Mouse (Mus musculus) liver, postnatal 0 days (tissue): Measurements from ENCODE around the gene 4921507P07Rik. TPM values are rescaled to one million over a fixed set of nuclear protein-coding genes. Genes with fewer than 3 reads are reported as not detected.
A peak's percentile ranks its signal among the peaks of the same experiment; 100 is the strongest.

Experiments
- ATAC-seq: fragments of 200-750 bp; cut with Nextera tagmentation; 2 replicates; pipeline ENCODE4 v1.8.0; 2017; ENCODE audit warnings: mild to moderate bottlenecking, moderate library complexity
- DNase-seq: peaks from one replicate; pipeline ENCODE4 v3.0.0-alpha.2; 2016
- H3K27ac ChIP-seq: fragments of 300-500 bp; sonication (generic); 2 replicates; pipeline ENCODE4 v1.5.1; 2014; ENCODE audit warnings: antibody characterized with exemption, moderate library complexity, mild to moderate bottlenecking, low read depth
- H3K27me3 ChIP-seq: fragments of 300-500 bp; sonication (generic); 2 replicates; pipeline ENCODE4 v1.6.1; 2014; ENCODE audit warnings: low read length, control low read depth, mixed read lengths; ENCODE audit not compliant: insufficient read depth
- H3K36me3 ChIP-seq: fragments of 300-500 bp; sonication (generic); replicated peaks from 2 replicates; pipeline ENCODE4 v1.6.1; 2014; ENCODE audit warnings: mild to moderate bottlenecking, control low read depth, low read length, moderate library complexity, mixed read lengths; ENCODE audit not compliant: insufficient read depth
- H3K4me1 ChIP-seq: fragments of 300-500 bp; sonication (generic); 2 replicates; pipeline ENCODE4 v1.6.1; 2014; ENCODE audit warnings: antibody characterized with exemption, mild to moderate bottlenecking, control low read depth; ENCODE audit not compliant: insufficient read depth
- H3K4me2 ChIP-seq: fragments of 300-500 bp; sonication (generic); 2 replicates; pipeline ENCODE4 v1.6.1; 2014; ENCODE audit warnings: low read depth, mild to moderate bottlenecking, low read length, moderate library complexity, mixed read lengths
- H3K4me3 ChIP-seq: fragments of 300-500 bp; sonication (generic); 2 replicates; pipeline ENCODE4 v1.5.1; 2014; ENCODE audit warnings: low read depth, low read length
- H3K9ac ChIP-seq: fragments of 300-500 bp; sonication (generic); replicated peaks from 2 replicates; pipeline ENCODE4 v1.6.1; 2014; ENCODE audit warnings: mild to moderate bottlenecking, moderate library complexity
- H3K9me3 ChIP-seq: fragments of 300-500 bp; sonication (generic); 2 replicates; pipeline ENCODE4 v1.6.1; 2016; ENCODE audit warnings: mild to moderate bottlenecking, control low read depth, low read length, mixed read lengths
- CTCF ChIP-seq: sonication (generic); IDR thresholded peaks from 2 replicates; pipeline ENCODE4 v1.5.1; 2016; ENCODE audit warnings: antibody characterized with exemption, low read depth
- EP300 ChIP-seq: IDR thresholded peaks from 2 replicates; pipeline ENCODE4 v1.6.1; 2016; ENCODE audit warnings: antibody characterized with exemption, low read depth, mild to moderate bottlenecking
- WGBS: fragments of 180-500 bp; shearing (Covaris S2); extraction: QIAGEN DNeasy Blood & Tissue Kit; methylation state at CpG from one replicate; pipeline ENCODE4 v1.1.7; 2014; ENCODE audit not compliant: insufficient replicate concordance; 5-methylcytosine and 5-hydroxymethylcytosine counted together
- polyA plus RNA-seq: library from polyadenylated mRNA; unstranded; fragments of >200 nt; fragmentation: Nextera tagmentation; extraction: Ambion mirVana; gene quantifications from 2 replicates; pipeline ENCODE4 v1.2.1, GENCODE M21; 2015

Gene 4921507P07Rik
- polyA plus RNA-seq, 1 experiment from 2014 or later = 0.43 TPM

- DNase-seq = peak; percentile 49
- ATAC-seq = peak; percentile 92
- H3K27ac ChIP-seq = no peak overlapping the region
- no peaks in the 10 kb centered on the region for H3K36me3 ChIP-seq
- no peak overlapping the region for H3K9ac ChIP-seq
- H3K4me1 ChIP-seq = peaks cover 6% of the 10 kb centered on the region
- no peak overlapping the region for H3K4me2 ChIP-seq
- 52% methylated on average over 2 of the region's 2 CpGs for WGBS
- TF ChIP-seq EP300 (no peak), CTCF (no peak)
- no peaks in the 10 kb centered on the region for H3K9me3 ChIP-seq
- no peak overlapping the region for H3K4me3 ChIP-seq
- no peaks in the 10 kb centered on the region for H3K27me3 ChIP-seq
Measured at GRCm38 (mm10) chr6:50587412-50587811, 9.0 kb downstream of the 4921507P07Rik start.

- no peak overlapping the region for H3K4me3 ChIP-seq
- ATAC-seq (no peak), DNase-seq (no peak)
- TF ChIP-seq EP300 (no peak), CTCF (no peak)
- H3K36me3 ChIP-seq = no peaks in the 10 kb centered on the region
- 0 out of 2 replicates have a peak overlapping the region, but pooled peaks have one; percentile 16 for H3K9ac ChIP-seq
- WGBS = 51% methylated on average over 5 of the region's 5 CpGs
- 0 out of 2 replicates have a peak overlapping the region, but pooled peaks have one; percentile 35 for H3K27ac ChIP-seq
- H3K27me3 ChIP-seq = no peaks in the 10 kb centered on the region
- H3K4me2 ChIP-seq = no peak overlapping the region
- peaks cover 6% of the 10 kb centered on the region for H3K4me1 ChIP-seq
- no peaks in the 10 kb centered on the region for H3K9me3 ChIP-seq
Measured at GRCm38 (mm10) chr6:50586316-50586715, 10.1 kb downstream of the 4921507P07Rik start.

DNA sequence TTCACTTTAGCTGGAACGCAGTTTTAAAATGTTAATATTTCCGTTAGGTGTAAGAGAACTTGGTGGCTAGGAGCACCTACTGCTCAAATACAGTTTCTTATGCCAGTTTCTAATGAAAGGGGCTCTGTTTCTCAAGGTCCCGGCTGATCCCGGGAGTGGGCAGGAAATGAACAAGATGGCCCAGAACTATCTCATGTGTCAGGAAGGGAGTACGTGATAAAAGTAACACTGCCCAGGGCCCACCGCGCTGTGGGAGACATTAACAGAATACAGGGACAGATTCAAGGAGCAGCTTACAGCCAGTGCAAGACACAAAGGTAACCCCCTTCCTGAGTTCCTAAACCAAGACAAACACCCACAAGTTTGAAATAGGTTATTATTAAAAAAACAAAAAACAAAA is 10.7 kb downstream of the 4921507P07Rik start:
- no peak for DNase-seq
- H3K4me2 ChIP-seq = no peak overlapping the region
- H3K9ac ChIP-seq = no peak overlapping the region
- no peaks in the 10 kb centered on the region for H3K36me3 ChIP-seq
- WGBS = 69% methylated on average over 7 of the region's 7 CpGs
- TF ChIP-seq CTCF (no peak), EP300 (no peak)
- ATAC-seq = no peak
- H3K9me3 ChIP-seq = no peaks in the 10 kb centered on the region
- no peaks in the 10 kb centered on the region for H3K27me3 ChIP-seq
- peaks cover 6% of the 10 kb centered on the region for H3K4me1 ChIP-seq
- no peak overlapping the region for H3K4me3 ChIP-seq
- H3K27ac ChIP-seq = no peak overlapping the region

GRCm38 (mm10) chr6:50571661-50572060 is 24.8 kb downstream of the 4921507P07Rik start:
- WGBS = 92% methylated on average over 1 of the region's 1 CpGs
- DNase-seq (no peak), ATAC-seq (no peak)
- no peak overlapping the region for H3K4me2 ChIP-seq
- no peaks in the 10 kb centered on the region for H3K27me3 ChIP-seq
- H3K9ac ChIP-seq = no peak overlapping the region
- H3K36me3 ChIP-seq = no peaks in the 10 kb centered on the region
- no peaks in the 10 kb centered on the region for H3K9me3 ChIP-seq
- TF ChIP-seq EP300 (no peak), CTCF (no peak)
- H3K4me3 ChIP-seq = no peak overlapping the region
- H3K4me1 ChIP-seq = peaks cover 10% of the 10 kb centered on the region
- H3K27ac ChIP-seq = no peak overlapping the region

DNA sequence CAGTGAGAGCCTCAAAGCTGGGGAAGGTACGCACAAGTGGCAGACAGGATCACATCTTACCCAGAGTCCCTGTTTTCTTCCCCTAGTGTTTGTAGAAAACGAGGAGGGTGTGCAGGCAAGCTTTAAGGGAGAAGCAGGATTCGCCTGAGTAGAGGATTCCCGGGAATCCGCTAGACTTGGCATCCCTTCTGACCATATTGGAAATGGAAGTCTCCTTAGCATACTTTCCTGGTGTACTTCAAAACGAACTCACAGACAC is 29.5 kb downstream of the 4921507P07Rik start:
- no peak for TF ChIP-seq CTCF
- no peak for TF ChIP-seq EP300
- H3K36me3 ChIP-seq = peaks cover 8% of the 10 kb centered on the region

DNA sequence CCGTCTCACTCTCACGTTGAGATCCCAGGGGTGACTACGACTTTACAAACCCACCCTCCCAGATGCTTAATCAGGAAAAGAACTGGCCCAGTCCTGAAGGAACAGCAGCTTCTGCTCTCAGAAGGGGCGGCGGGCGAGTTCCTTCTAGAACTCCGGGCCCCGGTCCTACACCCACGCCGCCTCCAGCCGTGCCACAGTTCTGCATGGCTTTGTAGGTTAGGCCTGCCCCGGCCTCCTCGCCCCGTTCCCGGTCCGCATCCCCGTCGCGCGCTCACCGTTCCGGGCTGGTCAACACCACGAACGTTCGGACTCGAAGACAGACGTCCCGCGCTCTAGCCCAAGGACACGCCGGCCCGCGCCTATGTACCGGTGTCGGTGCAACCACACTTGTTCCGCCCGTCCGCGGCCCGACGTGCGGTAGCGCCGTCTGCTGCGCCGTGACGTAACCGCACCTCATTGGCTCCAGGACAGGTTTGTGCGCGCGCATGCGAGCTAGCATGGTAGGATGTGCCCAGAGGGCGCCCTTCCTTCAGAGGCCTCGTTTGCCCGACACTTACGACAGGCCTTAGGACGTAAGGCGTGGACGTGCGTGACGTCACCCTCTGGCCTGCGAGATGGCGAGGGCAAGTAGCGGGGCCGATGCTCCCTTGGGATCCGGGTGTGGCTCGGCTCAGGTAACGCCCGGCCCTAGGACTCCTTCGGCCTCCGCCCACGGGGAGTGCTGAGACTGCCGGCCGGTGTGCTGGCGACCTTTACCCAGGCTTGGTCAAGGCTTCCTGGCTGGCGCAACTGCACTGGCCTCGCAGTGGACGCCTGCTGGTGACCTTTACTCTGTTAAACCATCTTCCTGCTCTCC is 30.1 kb downstream of the 4921507P07Rik start, which contains the start of gene Cycs:
Gene Cycs, minus strand, starts transcription at position 398 of the 856 bp plus-strand sequence.
- ATAC-seq (peak; percentile 96), DNase-seq (peak; percentile 100)
- Histone ChIP-seq H3K36me3 (peaks cover 8% of the 10 kb centered on the region), H3K9ac (peak within 1 kb of the TSS; percentile 94), H3K4me3 (peak within 1 kb of the TSS; percentile 91), H3K27ac (peak within 1 kb of the TSS; percentile 95), H3K4me1 (peaks cover 10% of the 10 kb centered on the region), H3K9me3 (no peaks in the 10 kb centered on the region), H3K4me2 (peak within 1 kb of the TSS; percentile 89), H3K27me3 (no peaks in the 10 kb centered on the region)
- under 1% methylated on average over 71 of the region's 78 CpGs for WGBS
- peak; percentile 72 for TF ChIP-seq CTCF
- no peak for TF ChIP-seq EP300

More for the DNA sequence above, 29.5 kb downstream of the 4921507P07Rik start:
- DNase-seq (no peak), ATAC-seq (no peak)
- Histone ChIP-seq H3K4me2 (peak overlapping the region; percentile 89), H3K4me3 (peak overlapping the region; percentile 91), H3K9me3 (no peaks in the 10 kb centered on the region), H3K27ac (peak overlapping the region; percentile 95), H3K4me1 (peaks cover 10% of the 10 kb centered on the region), H3K9ac (peak overlapping the region; percentile 78), H3K27me3 (no peaks in the 10 kb centered on the region)
- 5% methylated on average over 6 of the region's 6 CpGs for WGBS

DNA sequence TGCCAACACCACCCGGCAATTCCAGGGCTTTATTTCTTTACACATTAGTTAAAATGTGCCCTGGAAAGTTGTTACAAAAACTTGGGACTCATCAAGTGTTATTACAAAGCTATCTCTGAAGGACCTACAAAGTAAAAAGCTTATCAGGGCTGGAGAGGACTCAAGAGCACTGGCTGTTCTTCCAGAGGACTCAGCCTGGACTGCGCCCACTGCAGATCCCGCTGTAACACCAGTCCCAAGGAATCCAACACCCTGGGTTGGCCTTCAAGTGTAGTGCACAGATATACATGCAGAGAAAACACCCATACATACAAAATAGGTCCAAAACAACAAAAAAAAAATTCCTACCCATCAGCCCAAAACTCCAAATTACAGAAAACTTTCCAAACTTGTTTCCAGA is 32.8 kb downstream of the 4921507P07Rik start:
- Histone ChIP-seq H3K4me1 (peaks cover 10% of the 10 kb centered on the region), H3K9me3 (no peaks in the 10 kb centered on the region), H3K27me3 (no peaks in the 10 kb centered on the region), H3K36me3 (peaks cover 8% of the 10 kb centered on the region), H3K27ac (no peak overlapping the region), H3K9ac (no peak overlapping the region), H3K4me3 (no peak overlapping the region), H3K4me2 (no peak overlapping the region)
- no peak for DNase-seq
- WGBS = 89% methylated on average over 3 of the region's 3 CpGs
- ATAC-seq = no peak
- TF ChIP-seq CTCF = no peak
- no peak for TF ChIP-seq EP300
